Mouse (Mus musculus) heart, adult 2 months (tissue): ENCODE results near the gene Nr2f2.

Experiments used
- CTCF ChIP-seq: fragments of 200-600 bp; IDR thresholded peaks from 2 replicates; pipeline ENCODE4 v1.8.1; 2022; ENCODE audit warnings: antibody characterized with exemption, mild to moderate bottlenecking, moderate library complexity
- EP300 ChIP-seq: fragments of 200-500 bp; IDR thresholded peaks from 2 replicates; pipeline ENCODE4 v1.6.1; 2011; ENCODE audit warnings: low read depth, low read length, control low read depth; ENCODE audit not compliant: insufficient read depth
- POLR2A ChIP-seq: fragments of 200-500 bp; IDR thresholded peaks from 2 replicates; pipeline ENCODE4 v1.6.1; 2011; ENCODE audit warnings: mild to moderate bottlenecking, low read depth, low read length, control low read depth; ENCODE audit not compliant: insufficient read depth

GRCm38 (mm10) chr7:70405466-70405865 is 38.9 kb upstream of the Nr2f2 start:
- TF ChIP-seq CTCF (no peak), POLR2A (no peak), EP300 (no peak)
